Mouse (Mus musculus): ENCODE data around the gene Pakap. TPM values are rescaled to one million over a fixed set of nuclear protein-coding genes. Genes with fewer than 3 reads are reported as not detected.
A peak's percentile ranks its signal among the peaks of the same experiment; 100 is the strongest.
"Not testable (repeated sequence)": the region's sequence is repeated elsewhere in the genome, so short reads cannot be mapped to it uniquely, and the experiment has no call there.

Pakap gene
- polyA plus RNA-seq, 1 experiment: 1.9 TPM

DNA sequence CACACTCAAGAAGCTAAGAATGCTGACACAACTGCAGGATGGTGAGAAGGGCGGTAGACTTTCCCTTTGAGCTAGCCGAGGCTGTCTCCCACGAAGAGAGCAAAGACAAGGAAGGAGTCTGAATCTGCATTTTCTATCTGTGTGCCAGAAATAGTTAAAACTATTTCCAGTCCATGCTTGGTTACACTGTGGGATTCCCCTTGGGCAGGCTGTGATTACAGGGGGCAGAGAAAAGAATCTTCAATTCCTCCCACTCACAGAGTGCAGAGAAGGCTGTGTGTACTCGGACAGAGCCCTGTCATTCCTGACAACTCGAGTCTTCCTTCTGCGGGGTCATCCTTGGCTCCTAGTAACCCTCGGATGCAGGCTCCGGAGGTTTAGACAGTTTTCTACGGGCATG, 299.0 kb downstream of the Pakap start:
- no peak for DNase-seq (ENCODE audit: low read depth)
- no peak for TF ChIP-seq POLR2A (IDR thresholded peaks at IDR 0.05; ENCODE audit: borderline replicate concordance, extremely low read depth, insufficient read depth, insufficient read length, poor library complexity, severe bottlenecking)
- no peak for TF ChIP-seq CTCF (IDR thresholded peaks at IDR 0.05; ENCODE audit: borderline replicate concordance, extremely low read depth, insufficient read depth, insufficient read length)

DNA sequence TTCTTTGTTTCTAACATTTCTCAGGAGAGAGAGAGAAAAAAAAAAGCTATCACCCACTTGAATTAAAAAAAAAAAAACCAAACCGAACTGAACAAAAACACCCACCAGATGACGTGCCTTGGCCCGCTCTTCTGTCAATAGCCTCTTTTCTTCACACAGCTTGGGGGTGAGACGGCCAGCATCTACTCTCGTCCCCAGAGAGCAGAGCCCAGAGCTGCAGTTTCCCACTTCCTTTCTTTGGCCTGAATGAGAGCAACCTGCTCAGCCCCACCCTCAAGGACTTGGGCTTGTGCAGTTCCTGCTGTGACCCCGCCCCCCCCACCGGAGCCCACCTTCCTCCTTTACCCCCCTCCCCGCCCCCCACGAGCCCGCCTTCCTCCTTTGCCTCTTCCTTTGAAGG, 299.5 kb downstream of the Pakap start:
- peak; percentile 49 for DNase-seq (ENCODE audit: low read depth)
- TF ChIP-seq CTCF (IDR thresholded peaks at IDR 0.05; ENCODE audit: borderline replicate concordance, extremely low read depth, insufficient read depth, insufficient read length) (no peak), POLR2A (IDR thresholded peaks at IDR 0.05; ENCODE audit: borderline replicate concordance, extremely low read depth, insufficient read depth, insufficient read length, poor library complexity, severe bottlenecking) (no peak)

DNA sequence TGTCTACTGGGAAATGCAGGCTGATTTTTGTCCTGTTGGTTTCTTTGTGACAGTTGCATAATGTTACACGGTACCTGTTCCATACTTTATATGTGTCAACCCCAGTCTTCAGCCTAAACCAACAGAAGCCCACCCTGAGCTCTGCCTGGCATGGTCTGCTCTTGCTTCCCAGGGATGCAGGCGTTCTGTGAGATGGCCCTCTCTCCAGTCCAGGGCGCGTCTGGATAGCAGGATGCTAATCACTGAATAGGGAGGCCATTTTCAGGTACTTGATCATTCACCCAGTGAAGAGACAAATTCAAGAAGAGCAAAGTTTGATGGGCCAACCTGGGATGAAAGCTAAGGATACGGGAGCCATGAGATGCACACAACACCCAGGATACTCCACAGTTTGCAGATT, 311.2 kb downstream of the Pakap start:
- no peak for DNase-seq (ENCODE audit: low read depth)
- TF ChIP-seq CTCF (IDR thresholded peaks at IDR 0.05; ENCODE audit: borderline replicate concordance, extremely low read depth, insufficient read depth, insufficient read length) (no peak), POLR2A (IDR thresholded peaks at IDR 0.05; ENCODE audit: borderline replicate concordance, extremely low read depth, insufficient read depth, insufficient read length, poor library complexity, severe bottlenecking) (no peak)

DNA sequence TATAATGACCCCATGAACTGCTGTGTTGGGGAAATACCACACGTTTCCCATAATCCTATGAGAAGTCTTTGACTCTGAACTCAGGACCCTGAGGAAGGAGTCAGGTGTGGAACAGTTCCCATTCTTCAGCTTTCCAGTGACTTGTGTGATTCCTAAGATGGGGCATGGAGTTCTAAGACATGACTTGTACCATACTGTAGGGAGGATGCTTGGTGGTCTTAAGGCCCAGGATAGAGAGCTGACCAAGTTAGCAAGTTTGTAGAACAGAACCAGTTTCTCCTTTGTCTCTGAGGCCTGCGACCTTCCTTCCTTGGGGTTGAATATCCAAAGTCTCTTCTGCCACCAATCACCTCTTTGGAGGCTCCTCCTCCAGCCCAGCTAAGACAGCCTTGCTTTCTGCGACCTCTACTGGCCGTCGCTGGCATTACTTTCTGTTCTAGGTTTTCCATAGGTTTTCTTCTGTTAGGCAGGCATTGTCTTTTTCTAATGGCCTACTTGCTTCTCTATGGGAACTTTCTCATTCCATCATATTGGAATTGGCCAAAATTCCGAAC, 311.9 kb downstream of the Pakap start:
- TF ChIP-seq POLR2A (IDR thresholded peaks at IDR 0.05; ENCODE audit: borderline replicate concordance, extremely low read depth, insufficient read depth, insufficient read length, poor library complexity, severe bottlenecking): no peak
- TF ChIP-seq CTCF (IDR thresholded peaks at IDR 0.05; ENCODE audit: borderline replicate concordance, extremely low read depth, insufficient read depth, insufficient read length): peak; percentile 93
- peak; percentile 83 for DNase-seq (ENCODE audit: low read depth)

DNA sequence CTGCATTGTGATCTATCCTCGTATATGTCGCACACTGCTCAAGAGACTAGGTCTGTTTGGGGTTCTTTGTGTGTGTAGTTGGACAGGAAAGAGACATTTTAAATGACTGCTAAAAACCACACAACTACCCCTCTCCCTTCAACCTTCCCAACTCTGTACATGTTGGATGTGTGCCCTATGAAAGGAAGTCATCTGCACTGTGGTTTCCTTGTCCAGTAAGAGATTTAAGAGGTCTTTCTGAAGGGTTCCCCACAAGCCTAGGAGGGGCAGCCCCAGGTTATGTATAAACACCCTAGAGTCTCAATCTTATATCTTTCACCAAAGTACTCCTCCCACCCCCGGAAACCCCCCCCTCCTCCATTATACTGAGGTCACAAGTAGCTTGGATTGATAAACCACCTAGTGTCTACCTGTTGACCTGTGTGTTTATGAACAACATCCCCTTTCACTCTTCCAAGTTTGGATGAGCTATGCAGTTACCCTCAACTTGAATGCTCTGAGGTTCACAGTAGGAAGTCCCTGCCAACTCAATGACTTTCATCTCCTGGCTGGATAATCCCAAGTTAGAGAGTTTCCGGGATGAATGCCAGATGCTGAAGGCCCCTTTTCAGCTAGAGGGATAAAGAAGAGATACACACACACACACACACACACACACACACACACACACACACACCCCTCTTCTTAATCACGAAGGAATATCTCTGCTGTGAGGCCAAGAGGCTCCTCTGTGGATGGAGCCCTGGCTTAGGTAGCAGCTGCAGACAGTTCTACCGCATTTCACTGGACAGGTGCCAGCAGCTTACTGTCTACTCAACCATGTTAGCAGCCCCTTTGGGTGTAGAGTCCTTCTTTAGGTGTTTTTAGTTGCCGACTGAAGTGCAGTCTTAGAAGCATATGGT, 315.8 kb downstream of the Pakap start:
- TF ChIP-seq CTCF (IDR thresholded peaks at IDR 0.05; ENCODE audit: borderline replicate concordance, extremely low read depth, insufficient read depth, insufficient read length) (no peak), POLR2A (IDR thresholded peaks at IDR 0.05; ENCODE audit: borderline replicate concordance, extremely low read depth, insufficient read depth, insufficient read length, poor library complexity, severe bottlenecking) (no peak)
- DNase-seq (ENCODE audit: low read depth): peak; percentile 69

DNA sequence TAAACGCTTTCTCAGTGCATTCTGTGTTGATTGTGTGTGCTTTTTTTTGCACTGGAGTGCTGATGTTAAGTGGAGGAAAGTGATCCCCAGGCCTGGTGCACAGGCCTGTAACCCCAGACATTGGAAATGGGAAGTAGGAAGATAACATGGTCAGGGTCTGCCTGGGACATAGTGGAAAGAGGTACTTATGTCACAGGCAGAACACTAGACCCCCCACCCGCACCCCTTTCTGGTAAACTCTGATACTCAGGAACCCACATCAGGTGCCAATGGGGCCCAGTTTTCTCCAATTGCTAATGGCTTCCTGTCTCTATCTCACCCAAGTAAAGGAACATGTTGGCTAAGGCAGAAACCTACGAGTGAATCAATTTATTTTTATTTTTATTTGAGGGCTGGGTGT, 316.5 kb downstream of the Pakap start:
- TF ChIP-seq CTCF (IDR thresholded peaks at IDR 0.05; ENCODE audit: borderline replicate concordance, extremely low read depth, insufficient read depth, insufficient read length): no peak
- no peak for TF ChIP-seq POLR2A (IDR thresholded peaks at IDR 0.05; ENCODE audit: borderline replicate concordance, extremely low read depth, insufficient read depth, insufficient read length, poor library complexity, severe bottlenecking)
- DNase-seq (ENCODE audit: low read depth): no peak

DNA sequence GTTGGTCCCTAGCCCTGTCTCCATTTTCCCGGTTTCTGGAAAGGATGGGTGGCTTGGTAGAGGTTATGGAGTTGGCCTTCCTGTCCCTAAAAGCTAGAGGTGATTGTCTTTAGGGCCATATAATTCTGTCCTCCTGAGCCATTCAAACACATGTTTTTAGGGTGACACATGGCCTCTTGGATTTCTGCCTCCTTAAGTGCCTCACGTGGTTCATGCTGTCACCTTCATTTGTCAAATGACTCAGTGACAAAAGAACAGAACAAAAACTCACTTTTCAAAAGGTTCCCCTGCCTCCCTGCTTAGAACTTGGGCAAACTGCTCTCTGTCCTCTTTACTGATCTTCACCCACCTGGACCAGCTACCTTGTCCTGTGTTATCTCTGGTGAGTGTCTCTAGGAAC, 317.2 kb downstream of the Pakap start:
- no peak for DNase-seq (ENCODE audit: low read depth)
- TF ChIP-seq CTCF (IDR thresholded peaks at IDR 0.05; ENCODE audit: borderline replicate concordance, extremely low read depth, insufficient read depth, insufficient read length): no peak
- TF ChIP-seq POLR2A (IDR thresholded peaks at IDR 0.05; ENCODE audit: borderline replicate concordance, extremely low read depth, insufficient read depth, insufficient read length, poor library complexity, severe bottlenecking): no peak

DNA sequence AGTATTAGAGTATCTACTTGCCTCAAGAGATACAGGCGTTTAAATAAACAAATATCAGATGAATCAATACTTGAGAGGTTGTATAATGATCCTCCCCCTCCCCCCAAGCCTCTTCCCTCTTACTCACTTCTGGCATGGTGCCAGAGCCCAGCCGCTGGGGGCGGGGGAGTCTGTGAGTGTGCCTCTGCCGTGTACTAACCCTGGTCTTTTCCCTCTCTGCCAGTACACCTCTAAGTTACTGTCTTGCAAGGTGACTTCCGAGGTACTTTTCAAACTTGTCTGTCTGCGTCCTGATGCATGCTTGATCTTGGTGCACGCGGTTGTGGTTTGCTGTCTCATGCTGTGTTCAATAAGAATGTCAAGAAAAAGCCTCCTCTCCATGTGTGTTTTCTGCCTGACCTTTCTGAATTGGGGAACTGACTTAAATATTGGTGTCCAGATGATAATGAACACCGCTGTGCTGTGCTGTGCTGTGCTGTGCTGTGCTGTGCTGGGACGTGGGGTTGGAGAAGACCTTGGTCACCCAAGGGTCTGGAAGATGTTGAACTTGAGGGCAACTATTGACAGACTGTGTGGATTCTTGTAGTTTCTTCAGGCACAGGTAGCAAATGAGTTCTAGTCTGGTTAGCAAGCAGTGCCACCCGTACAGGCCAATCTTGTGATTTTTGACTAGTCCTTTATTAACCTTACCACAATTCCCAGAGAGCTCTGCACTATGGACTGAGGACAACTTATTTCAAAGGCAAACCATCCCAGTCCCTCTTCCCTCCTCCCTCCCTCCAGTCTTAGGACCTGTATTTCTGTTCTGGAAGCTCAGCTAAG, 318.3 kb downstream of the Pakap start:
- DNase-seq (ENCODE audit: low read depth): peak; percentile 75
- no peak for TF ChIP-seq POLR2A (IDR thresholded peaks at IDR 0.05; ENCODE audit: borderline replicate concordance, extremely low read depth, insufficient read depth, insufficient read length, poor library complexity, severe bottlenecking)
- TF ChIP-seq CTCF (IDR thresholded peaks at IDR 0.05; ENCODE audit: borderline replicate concordance, extremely low read depth, insufficient read depth, insufficient read length): no peak

DNA sequence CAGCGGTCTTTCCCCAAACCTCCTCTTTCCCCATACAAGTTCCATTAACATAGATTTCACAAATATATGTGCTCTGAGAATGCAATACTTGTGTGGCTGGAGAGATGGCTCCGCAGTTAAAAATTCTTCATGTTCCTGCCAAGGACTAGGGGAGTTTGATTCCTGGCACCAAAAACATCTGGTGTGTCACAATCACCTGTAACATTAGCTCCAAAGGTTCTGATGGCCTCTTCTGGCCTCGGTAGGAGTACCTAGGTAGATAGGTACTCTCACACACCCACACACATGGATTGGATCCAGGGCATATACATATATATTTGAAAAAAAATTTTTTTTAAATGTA, 318.9 kb downstream of the Pakap start:
- no peak for DNase-seq (ENCODE audit: low read depth)
- TF ChIP-seq POLR2A (IDR thresholded peaks at IDR 0.05; ENCODE audit: borderline replicate concordance, extremely low read depth, insufficient read depth, insufficient read length, poor library complexity, severe bottlenecking): no peak

DNA sequence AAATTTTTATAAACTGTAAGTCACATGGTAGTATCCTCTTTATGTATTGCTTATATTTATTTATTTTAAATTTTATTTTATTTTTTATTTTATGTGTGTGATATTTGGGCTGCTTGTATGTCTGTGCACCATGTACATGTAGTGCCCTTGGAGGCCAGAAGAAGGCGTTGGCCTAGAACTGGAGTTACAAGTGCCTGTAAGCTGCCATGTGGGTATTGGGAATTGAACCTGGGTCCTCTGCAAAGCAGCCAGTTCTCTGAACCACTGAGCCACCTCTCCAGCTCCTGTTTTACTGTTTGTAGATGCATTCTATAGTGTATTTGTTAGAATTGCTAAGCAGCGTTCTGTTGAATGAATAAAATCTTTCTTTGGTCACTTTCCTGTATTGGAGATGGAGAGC, 320.3 kb downstream of the Pakap start:
- DNase-seq (ENCODE audit: low read depth): no peak
- TF ChIP-seq CTCF (IDR thresholded peaks at IDR 0.05; ENCODE audit: borderline replicate concordance, extremely low read depth, insufficient read depth, insufficient read length) (no peak), POLR2A (IDR thresholded peaks at IDR 0.05; ENCODE audit: borderline replicate concordance, extremely low read depth, insufficient read depth, insufficient read length, poor library complexity, severe bottlenecking) (no peak)

DNA sequence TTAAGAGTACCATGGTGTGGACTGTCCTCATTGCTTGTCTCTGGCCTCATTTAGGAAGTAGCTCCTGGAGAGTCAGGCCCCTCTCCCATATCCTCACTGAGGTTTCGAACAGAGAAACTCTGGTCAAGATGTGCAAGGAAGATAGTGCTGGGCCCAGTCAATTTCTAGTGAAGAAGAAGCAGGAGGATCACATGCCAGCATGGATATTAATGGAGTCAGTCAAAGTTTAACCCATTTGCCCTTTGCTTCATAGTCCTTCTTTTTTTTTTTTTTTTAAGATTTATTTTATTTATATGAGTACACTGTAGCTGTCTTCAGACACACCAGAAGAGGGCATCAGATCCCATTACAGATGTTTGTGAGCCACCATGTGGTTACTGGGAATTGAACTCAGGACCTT, 321.0 kb downstream of the Pakap start:
- not testable (repeated sequence) for DNase-seq (ENCODE audit: low read depth)

DNA sequence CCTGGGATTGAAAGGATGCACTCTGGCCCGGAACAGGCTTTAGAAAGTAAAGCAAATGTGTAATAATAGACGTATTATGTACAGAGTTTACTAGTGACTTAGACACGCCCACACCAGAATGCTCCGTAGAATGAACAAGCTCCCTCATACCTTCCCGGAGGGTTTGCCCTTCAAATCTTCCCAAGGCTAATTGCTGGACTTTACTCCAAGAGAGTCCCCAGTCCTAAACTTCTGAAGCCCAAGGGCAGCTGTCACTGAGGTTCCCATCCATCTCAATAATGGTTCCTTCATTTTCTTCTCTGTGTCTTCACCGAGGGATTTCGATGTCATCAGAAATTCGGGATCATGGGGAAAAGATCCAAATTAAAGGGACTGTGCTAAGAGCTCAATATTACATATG, 321.8 kb downstream of the Pakap start:
- no peak for DNase-seq (ENCODE audit: low read depth)
- TF ChIP-seq POLR2A (IDR thresholded peaks at IDR 0.05; ENCODE audit: borderline replicate concordance, extremely low read depth, insufficient read depth, insufficient read length, poor library complexity, severe bottlenecking) (no peak), CTCF (IDR thresholded peaks at IDR 0.05; ENCODE audit: borderline replicate concordance, extremely low read depth, insufficient read depth, insufficient read length) (no peak)
